Mouse (Mus musculus): ENCODE data around the gene Tle2. TPM values are rescaled to one million over a fixed set of nuclear protein-coding genes. Genes with fewer than 3 reads are reported as not detected.

Tle2 gene
- 97.8 and 112 TPM in 2 replicates for polyA plus RNA-seq (2012; rRNA removed)

GRCm38 (mm10) chr10:81574081-81575056 lies at the start of gene Tle2:
Tle2 (plus strand) TSS chr10:81574561.
- Histone ChIP-seq H3K27ac (ENCODE audit: insufficient read depth, low read length) (no peak within 1 kb of the TSS), H3K4me1 (ENCODE audit: control insufficient read depth, insufficient read depth, low read length) (0 out of 2 replicates have a peak, but pooled peaks cover 2% of the 10 kb centered on the region), H3K4me3 (ENCODE audit: insufficient read depth, low read length) (peak within 1 kb of the TSS; percentile 75)
- TF ChIP-seq CTCF (IDR thresholded peaks at IDR 0.05; ENCODE audit: extremely low read depth, insufficient read depth, low read length) (no peak), POLR2A (IDR thresholded peaks at IDR 0.05; ENCODE audit: extremely low read depth, insufficient read depth, low read length) (no peak)

GRCm38 (mm10) chr10:81525017-81525694 lies 49.2 kb upstream of the Tle2 start:
- no peaks in the 10 kb centered on the region for H3K4me1 ChIP-seq (ENCODE audit: control insufficient read depth, insufficient read depth, low read length)
- H3K4me3 ChIP-seq (ENCODE audit: insufficient read depth, low read length) = no peak overlapping the region
- TF ChIP-seq POLR2A (IDR thresholded peaks at IDR 0.05; ENCODE audit: extremely low read depth, insufficient read depth, low read length) (no peak), CTCF (IDR thresholded peaks at IDR 0.05; ENCODE audit: extremely low read depth, insufficient read depth, low read length) (no peak)
- H3K27ac ChIP-seq (ENCODE audit: insufficient read depth, low read length) = no peak overlapping the region; the same call in 1 of the 2 replicates

GRCm38 (mm10) chr10:81526779-81527178 lies 47.6 kb upstream of the Tle2 start:
- Histone ChIP-seq H3K4me1 (ENCODE audit: control insufficient read depth, insufficient read depth, low read length) (no peaks in the 10 kb centered on the region), H3K27ac (ENCODE audit: insufficient read depth, low read length) (no peak overlapping the region), H3K4me3 (ENCODE audit: insufficient read depth, low read length) (no peak overlapping the region)
- no peak for TF ChIP-seq POLR2A (IDR thresholded peaks at IDR 0.05; ENCODE audit: extremely low read depth, insufficient read depth, low read length)
- peak; percentile 90 for TF ChIP-seq CTCF (IDR thresholded peaks at IDR 0.05; ENCODE audit: extremely low read depth, insufficient read depth, low read length)

- H3K4me1 ChIP-seq (ENCODE audit: control insufficient read depth, insufficient read depth, low read length) = peaks cover 4% of the 10 kb centered on the region
- no peak overlapping the region for H3K27ac ChIP-seq (ENCODE audit: insufficient read depth, low read length)
- no peak for TF ChIP-seq CTCF (IDR thresholded peaks at IDR 0.05; ENCODE audit: extremely low read depth, insufficient read depth, low read length)
- no peak for TF ChIP-seq POLR2A (IDR thresholded peaks at IDR 0.05; ENCODE audit: extremely low read depth, insufficient read depth, low read length)
- no peak overlapping the region for H3K4me3 ChIP-seq (ENCODE audit: insufficient read depth, low read length)
These were observed 39.5 kb upstream of the Tle2 start for GRCm38 (mm10) chr10:81534826-81535225.

GRCm38 (mm10) chr10:81536734-81537133 lies 37.6 kb upstream of the Tle2 start:
- Histone ChIP-seq H3K4me1 (ENCODE audit: control insufficient read depth, insufficient read depth, low read length) (peaks cover 6% of the 10 kb centered on the region), H3K27ac (ENCODE audit: insufficient read depth, low read length) (no peak overlapping the region), H3K4me3 (ENCODE audit: insufficient read depth, low read length) (no peak overlapping the region)
- no peak for TF ChIP-seq POLR2A (IDR thresholded peaks at IDR 0.05; ENCODE audit: extremely low read depth, insufficient read depth, low read length)
- TF ChIP-seq CTCF (IDR thresholded peaks at IDR 0.05; ENCODE audit: extremely low read depth, insufficient read depth, low read length) = peak; percentile 36

- no peak for TF ChIP-seq CTCF (IDR thresholded peaks at IDR 0.05; ENCODE audit: extremely low read depth, insufficient read depth, low read length)
- TF ChIP-seq POLR2A (IDR thresholded peaks at IDR 0.05; ENCODE audit: extremely low read depth, insufficient read depth, low read length) = no peak
- Histone ChIP-seq H3K27ac (ENCODE audit: insufficient read depth, low read length) (no peak overlapping the region), H3K4me1 (ENCODE audit: control insufficient read depth, insufficient read depth, low read length) (peaks cover 6% of the 10 kb centered on the region), H3K4me3 (ENCODE audit: insufficient read depth, low read length) (no peak overlapping the region)
These were observed 36.9 kb upstream of the Tle2 start for GRCm38 (mm10) chr10:81537429-81537828.

- TF ChIP-seq CTCF (IDR thresholded peaks at IDR 0.05; ENCODE audit: extremely low read depth, insufficient read depth, low read length) (no peak), POLR2A (IDR thresholded peaks at IDR 0.05; ENCODE audit: extremely low read depth, insufficient read depth, low read length) (no peak)
- H3K27ac ChIP-seq (ENCODE audit: insufficient read depth, low read length) = no peak overlapping the region
- peaks cover 11% of the 10 kb centered on the region for H3K4me1 ChIP-seq (ENCODE audit: control insufficient read depth, insufficient read depth, low read length)
- H3K4me3 ChIP-seq (ENCODE audit: insufficient read depth, low read length) = no peak overlapping the region
These were observed 35.9 kb upstream of the Tle2 start for GRCm38 (mm10) chr10:81538321-81539048.

- H3K4me1 ChIP-seq (ENCODE audit: control insufficient read depth, insufficient read depth, low read length) = peaks cover 10% of the 10 kb centered on the region
- TF ChIP-seq POLR2A (IDR thresholded peaks at IDR 0.05; ENCODE audit: extremely low read depth, insufficient read depth, low read length) = no peak
- no peak overlapping the region for H3K4me3 ChIP-seq (ENCODE audit: insufficient read depth, low read length)
- peak overlapping the region; percentile 16; the same call in 1 of the 2 replicates for H3K27ac ChIP-seq (ENCODE audit: insufficient read depth, low read length)
These were observed 33.0 kb upstream of the Tle2 start for GRCm38 (mm10) chr10:81541363-81541762.

GRCm38 (mm10) chr10:81541803-81542202 lies 32.6 kb upstream of the Tle2 start:
- H3K27ac ChIP-seq (ENCODE audit: insufficient read depth, low read length) = peak overlapping the region; percentile 60
- peaks cover 10% of the 10 kb centered on the region for H3K4me1 ChIP-seq (ENCODE audit: control insufficient read depth, insufficient read depth, low read length)
- no peak for TF ChIP-seq CTCF (IDR thresholded peaks at IDR 0.05; ENCODE audit: extremely low read depth, insufficient read depth, low read length)
- no peak for TF ChIP-seq POLR2A (IDR thresholded peaks at IDR 0.05; ENCODE audit: extremely low read depth, insufficient read depth, low read length)
- H3K4me3 ChIP-seq (ENCODE audit: insufficient read depth, low read length) = no peak overlapping the region; the same call in 1 of the 2 replicates

Data from cortical plate, adult 2 months (tissue).